Mouse (Mus musculus) cerebellum, postnatal 14 days (tissue): ENCODE data around the gene Mmp17.
A peak's percentile ranks its signal among the peaks of the same experiment; 100 is the strongest.
"Not testable (repeated sequence)": the region's sequence is repeated elsewhere in the genome, so short reads cannot be mapped to it uniquely, and the experiment has no call there.

Source experiments
- DNase-seq, 2 experiments: peaks; one replicate each; pipeline ENCODE4 v3.0.0; 2021; ENCODE audit warnings: mixed read lengths in 2 of 2

Mmp17 gene

GRCm38 (mm10) chr5:129594116-129595114 lies 10.4 kb downstream of the Mmp17 start:
- DNase-seq, result peak; percentile 95 to 97

GRCm38 (mm10) chr5:129602071-129602487 lies 18.1 kb downstream of the Mmp17 start:
- DNase-seq, result peak in 1 of 2 experiments; percentile 45

GRCm38 (mm10) chr5:129607476-129607875 lies 23.5 kb downstream of the Mmp17 start:
- DNase-seq, result no peak

- peak; percentile 79 to 88 for DNase-seq
Measured at GRCm38 (mm10) chr5:129611060-129611459, 27.1 kb downstream of the Mmp17 start.

GRCm38 (mm10) chr5:129620600-129620999 lies 36.6 kb downstream of the Mmp17 start:
- not testable (repeated sequence) for DNase-seq

GRCm38 (mm10) chr5:129621361-129621760 lies 37.4 kb downstream of the Mmp17 start:
- no peak for DNase-seq

- no peak for DNase-seq
Measured at GRCm38 (mm10) chr5:129626099-129626498, 42.1 kb downstream of the Mmp17 start.

- DNase-seq, result not testable (repeated sequence)
Measured at GRCm38 (mm10) chr5:129626586-129626985, 42.6 kb downstream of the Mmp17 start.

- not testable (repeated sequence) for DNase-seq
Measured at GRCm38 (mm10) chr5:129632270-129633250, 48.6 kb downstream of the Mmp17 start.

- no peak for DNase-seq
Measured at GRCm38 (mm10) chr5:129650858-129651257, 66.9 kb downstream of the Mmp17 start.

GRCm38 (mm10) chr5:129657016-129657415 lies 73.0 kb downstream of the Mmp17 start:
- no peak for DNase-seq

- no peak for DNase-seq
Measured at GRCm38 (mm10) chr5:129657931-129658330, 74.0 kb downstream of the Mmp17 start.
